Mouse (Mus musculus) liver, adult 2 months (tissue): ENCODE data around the gene Ipmk. TPM values are rescaled to one million over a fixed set of nuclear protein-coding genes. Genes with fewer than 3 reads are reported as not detected.
"Not testable (repeated sequence)": the region's sequence is repeated elsewhere in the genome, so short reads cannot be mapped to it uniquely, and the experiment has no call there.

Source experiments
- DNase-seq: peaks from one replicate; pipeline ENCODE4 v3.0.0-alpha.2; 2011; ENCODE audit warnings: low read depth, low spot score; ENCODE audit errors: extremely low read depth
- H3K27ac ChIP-seq: fragments of 200-500 bp; replicated peaks from 2 replicates; pipeline ENCODE4 v1.5.1; 2012; ENCODE audit warnings: low read depth, mild to moderate bottlenecking, control low read depth, inconsistent platforms, low read length; ENCODE audit not compliant: insufficient read depth
- H3K27me3 ChIP-seq: fragments of 200-500 bp; 2 replicates; pipeline ENCODE4 v1.6.1; 2012; ENCODE audit warnings: mild to moderate bottlenecking, moderate library complexity, low read length, inconsistent platforms; ENCODE audit not compliant: control insufficient read depth, insufficient read depth
- H3K36me3 ChIP-seq: fragments of 200-500 bp; 2 replicates; pipeline ENCODE4 v1.6.1; 2012; ENCODE audit warnings: low read length, inconsistent platforms; ENCODE audit not compliant: control insufficient read depth, insufficient read depth
- H3K4me1 ChIP-seq: fragments of 200-500 bp; 2 replicates; pipeline ENCODE4 v1.6.1; 2011; ENCODE audit warnings: low read length; ENCODE audit not compliant: control insufficient read depth, insufficient read depth
- H3K4me3 ChIP-seq: fragments of 200-500 bp; 2 replicates; pipeline ENCODE4 v1.5.1; 2011; ENCODE audit warnings: low read depth, mild to moderate bottlenecking, control low read depth, low read length, moderate library complexity; ENCODE audit not compliant: insufficient read depth
- H3K79me2 ChIP-seq: fragments of 200-500 bp; 2 replicates; pipeline ENCODE4 v1.6.1; 2012; ENCODE audit warnings: inconsistent platforms, mild to moderate bottlenecking, low read length, moderate library complexity; ENCODE audit not compliant: control insufficient read depth, insufficient read depth
- H3K9ac ChIP-seq: fragments of 200-500 bp; 2 replicates; pipeline ENCODE4 v1.6.1; 2012; ENCODE audit warnings: low read depth, mild to moderate bottlenecking, control low read depth, inconsistent platforms, low read length
- CTCF ChIP-seq: fragments of 200-500 bp; IDR thresholded peaks from 2 replicates; pipeline ENCODE4 v1.5.1; 2011; ENCODE audit warnings: low read depth, low read length, control low read depth
- POLR2A ChIP-seq: fragments of 200-500 bp; IDR thresholded peaks from 2 replicates; pipeline ENCODE4 v1.6.1; 2011; ENCODE audit warnings: low read length, control low read depth; ENCODE audit not compliant: insufficient read depth; ENCODE audit errors: extremely low read depth
- WGBS: fragments of 180-500 bp; shearing (Covaris S2); methylation state at CpG from one replicate; pipeline ENCODE4 v1.1.7; 2018; 5-methylcytosine and 5-hydroxymethylcytosine counted together
- polyA plus RNA-seq: library from polyadenylated mRNA; depleted of rRNA; stranded (reverse); fragments of >200 nt; gene quantifications from 2 replicates; pipeline ENCODE4 v1.2.3, GENCODE M21; 2012
- total RNA-seq: library from RNA; depleted of rRNA; stranded (reverse); fragments of >200 nt; gene quantifications from 2 replicates; pipeline ENCODE4 v1.2.3, GENCODE M21; 2014

Ipmk gene
- total and polyA plus RNA-seq, 2 experiments = 11.6 to 46.2 TPM

DNA sequence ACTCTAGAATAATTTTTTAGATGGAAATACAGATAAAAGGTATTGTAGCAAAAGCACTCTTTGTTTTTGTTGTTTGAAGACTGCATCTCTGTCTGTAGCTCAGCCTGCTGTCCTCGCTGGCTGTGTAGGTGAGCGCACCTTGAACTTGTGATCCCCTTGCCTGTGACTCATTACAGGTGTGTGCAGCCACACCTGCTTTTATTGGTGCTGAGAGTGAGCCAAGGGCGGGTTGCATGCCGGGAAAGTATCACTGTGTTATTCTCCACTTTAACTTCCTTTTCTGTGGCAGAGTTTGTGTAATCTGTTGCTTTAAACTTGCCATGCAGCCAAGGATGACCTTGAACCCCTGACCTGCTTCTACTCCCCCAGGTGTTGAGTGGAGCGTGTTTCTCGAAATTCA lies 28.5 kb downstream of the Ipmk start:
- Histone ChIP-seq H3K9ac (no peak overlapping the region), H3K79me2 (peaks cover 7% of the 10 kb centered on the region; the same call in 1 of the 2 replicates), H3K4me1 (peaks cover 9% of the 10 kb centered on the region), H3K36me3 (peaks cover 25% of the 10 kb centered on the region; the same call in 1 of the 2 replicates), H3K4me3 (no peak overlapping the region), H3K27me3 (no peaks in the 10 kb centered on the region), H3K27ac (peak overlapping the region; percentile 15; the same call in 1 of the 2 replicates)
- DNase-seq = peak; percentile 58
- no peak for TF ChIP-seq CTCF
- TF ChIP-seq POLR2A = no peak
- WGBS = 31% methylated on average over 6 of the region's 6 CpGs

DNA sequence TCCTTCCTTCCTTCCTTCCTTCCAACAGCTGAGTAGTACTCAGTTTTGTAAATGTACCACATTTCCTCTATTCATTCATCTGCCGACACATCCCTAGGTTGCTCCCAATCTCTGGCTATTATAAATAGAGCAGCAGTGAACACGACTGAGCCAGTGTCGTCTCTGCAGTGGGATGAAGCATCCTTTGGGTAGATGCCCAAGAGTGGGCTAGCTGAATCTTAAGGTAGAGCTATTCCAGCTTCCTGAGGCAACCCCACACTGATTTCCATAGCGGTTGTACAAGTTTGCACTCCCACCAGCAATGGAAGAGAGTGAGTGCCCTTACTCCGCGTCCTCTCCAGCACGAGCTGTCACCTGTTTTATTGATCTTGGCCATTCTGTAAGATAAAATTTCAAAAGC lies 32.8 kb downstream of the Ipmk start:
- WGBS = 30% methylated on average over 7 of the region's 7 CpGs

GRCm38 (mm10) chr10:71381471-71382033 lies 34.0 kb downstream of the Ipmk start:
- H3K79me2 ChIP-seq = no peaks in the 10 kb centered on the region
- peaks cover 21% of the 10 kb centered on the region; the same call in 1 of the 2 replicates for H3K36me3 ChIP-seq
- no peak for TF ChIP-seq POLR2A
- no peak for DNase-seq
- peaks cover 16% of the 10 kb centered on the region for H3K4me1 ChIP-seq
- H3K27ac ChIP-seq = 0 out of 2 replicates have a peak overlapping the region, but pooled peaks have one; percentile 1
- no peak overlapping the region for H3K4me3 ChIP-seq
- H3K27me3 ChIP-seq = no peaks in the 10 kb centered on the region
- WGBS = 92% methylated on average over 29 of the region's 29 CpGs
- no peak overlapping the region for H3K9ac ChIP-seq

More for the DNA sequence above, 32.8 kb downstream of the Ipmk start:
- H3K79me2 ChIP-seq = no peaks in the 10 kb centered on the region
- peak; percentile 78 for DNase-seq
- peaks cover 23% of the 10 kb centered on the region; the same call in 1 of the 2 replicates for H3K36me3 ChIP-seq
- TF ChIP-seq POLR2A = no peak
- no peak overlapping the region for H3K4me3 ChIP-seq
- no peaks in the 10 kb centered on the region for H3K27me3 ChIP-seq
- H3K9ac ChIP-seq = no peak overlapping the region
- H3K4me1 ChIP-seq = peaks cover 20% of the 10 kb centered on the region
- H3K27ac ChIP-seq = no peak overlapping the region

DNA sequence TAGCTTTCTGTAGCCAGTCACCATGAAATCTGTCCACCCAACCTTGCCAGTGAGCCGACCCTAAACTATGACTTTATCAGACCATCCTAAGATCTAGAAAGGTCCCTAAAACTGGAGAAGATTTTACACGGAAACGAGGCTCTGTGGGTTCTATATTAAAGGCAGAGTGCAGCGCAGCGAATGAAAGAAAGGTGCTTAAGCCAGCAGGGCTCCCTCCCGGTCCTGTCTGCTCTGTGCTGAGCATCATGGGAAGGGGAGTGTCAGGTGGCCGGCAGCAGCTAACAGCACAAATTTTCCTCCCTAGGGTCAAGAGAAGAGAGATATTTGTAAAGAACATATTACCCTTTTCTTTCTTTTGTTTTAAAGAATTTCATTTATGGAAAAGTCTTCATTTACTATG lies 34.5 kb downstream of the Ipmk start:
- peak overlapping the region; percentile 24; the same call in 1 of the 2 replicates for H3K9ac ChIP-seq
- H3K27ac ChIP-seq = no peak overlapping the region; the same call in 1 of the 2 replicates
- H3K36me3 ChIP-seq = peaks cover 16% of the 10 kb centered on the region; the same call in 1 of the 2 replicates
- H3K79me2 ChIP-seq = no peaks in the 10 kb centered on the region
- no peak overlapping the region for H3K4me3 ChIP-seq
- 83% methylated on average over 7 of the region's 7 CpGs for WGBS
- no peaks in the 10 kb centered on the region for H3K27me3 ChIP-seq
- H3K4me1 ChIP-seq = peaks cover 16% of the 10 kb centered on the region
- TF ChIP-seq CTCF (no peak), POLR2A (no peak)
- DNase-seq = no peak

GRCm38 (mm10) chr10:71382858-71383551 lies 35.4 kb downstream of the Ipmk start:
- Histone ChIP-seq H3K36me3 (peaks cover 10% of the 10 kb centered on the region; the same call in 1 of the 2 replicates), H3K4me1 (peaks cover 16% of the 10 kb centered on the region), H3K4me3 (no peak overlapping the region), H3K79me2 (no peaks in the 10 kb centered on the region), H3K27me3 (no peaks in the 10 kb centered on the region), H3K27ac (peak overlapping the region; percentile 87), H3K9ac (peak overlapping the region; percentile 46; the same call in 1 of the 2 replicates)
- WGBS = 30% methylated on average over 8 of the region's 8 CpGs
- DNase-seq = peak; percentile 89
- TF ChIP-seq CTCF (no peak), POLR2A (no peak)

- 71% methylated on average over 6 of the region's 6 CpGs for WGBS
- not testable (repeated sequence) for H3K27me3 ChIP-seq, H3K36me3 ChIP-seq, H3K4me3 ChIP-seq, DNase-seq, H3K9ac ChIP-seq, H3K79me2 ChIP-seq
- H3K27ac ChIP-seq = peak overlapping the region; percentile 87; the same call in 1 of the 2 replicates
- H3K4me1 ChIP-seq = peaks cover 16% of the 10 kb centered on the region
These were observed 36.0 kb downstream of the Ipmk start for GRCm38 (mm10) chr10:71383552-71383924.
